Mouse (Mus musculus) neural tube, embryonic 10.5 days (tissue): ENCODE measurements around the gene Gjb3.

Source experiments
- DNase-seq: peaks from one replicate; pipeline ENCODE4 v3.0.0-alpha.2; 2017; ENCODE audit warnings: low spot score; ENCODE audit errors: extremely low spot score

The Gjb3 gene

GRCm38 (mm10) chr4:127330181-127331100 lies at the start of gene Gjb3:
Gene Gjb3 (minus strand): TSS chr4:127330844.
- peak; percentile 42 for DNase-seq

- DNase-seq: no peak
Observed at GRCm38 (mm10) chr4:127377344-127377743, 46.7 kb upstream of the Gjb3 start.

GRCm38 (mm10) chr4:127375541-127376177 lies 45.0 kb upstream of the Gjb3 start:
- no peak for DNase-seq

GRCm38 (mm10) chr4:127374645-127375044 lies 44.0 kb upstream of the Gjb3 start:
- DNase-seq: no peak

- DNase-seq: no peak
Observed at GRCm38 (mm10) chr4:127373491-127373890, 42.8 kb upstream of the Gjb3 start.

GRCm38 (mm10) chr4:127371546-127371945 lies 40.9 kb upstream of the Gjb3 start:
- DNase-seq: no peak

- DNase-seq: no peak
Observed at GRCm38 (mm10) chr4:127370447-127370846, 39.8 kb upstream of the Gjb3 start.

GRCm38 (mm10) chr4:127368379-127368973 lies 37.8 kb upstream of the Gjb3 start:
- DNase-seq: peak; percentile 82

- DNase-seq: no peak
Observed at GRCm38 (mm10) chr4:127365834-127366233, 35.2 kb upstream of the Gjb3 start.

GRCm38 (mm10) chr4:127365433-127365832 lies 34.8 kb upstream of the Gjb3 start:
- no peak for DNase-seq

- no peak for DNase-seq
Observed at GRCm38 (mm10) chr4:127364431-127364830, 33.8 kb upstream of the Gjb3 start.

GRCm38 (mm10) chr4:127363331-127363730 lies 32.7 kb upstream of the Gjb3 start:
- DNase-seq: no peak

GRCm38 (mm10) chr4:127362520-127362919 lies 31.9 kb upstream of the Gjb3 start:
- no peak for DNase-seq

- DNase-seq: no peak
Observed at GRCm38 (mm10) chr4:127358018-127358417, 27.4 kb upstream of the Gjb3 start, which contains the start of gene Gjb5. Gene Gjb5 (minus strand): TSS chr4:127358181.

- DNase-seq: no peak
Observed at GRCm38 (mm10) chr4:127354506-127355485, 24.2 kb upstream of the Gjb3 start.

- DNase-seq: no peak
Observed at GRCm38 (mm10) chr4:127353951-127354438, 23.4 kb upstream of the Gjb3 start, which contains the start of gene Gjb4. Gene Gjb4 (minus strand): TSS chr4:127354081.

GRCm38 (mm10) chr4:127352594-127352993 lies 21.9 kb upstream of the Gjb3 start:
- DNase-seq: no peak

GRCm38 (mm10) chr4:127349560-127350300 lies 19.1 kb upstream of the Gjb3 start:
- no peak for DNase-seq

GRCm38 (mm10) chr4:127345000-127345399 lies 14.4 kb upstream of the Gjb3 start:
- DNase-seq: no peak

- DNase-seq: no peak
Observed at GRCm38 (mm10) chr4:127341372-127341771, 10.7 kb upstream of the Gjb3 start.
